ENCODE assay signal across 12 mouse cellular contexts in genomic region chr11:106638551-106639355, GRCm38 (mm10). TPM values are rescaled to one million over a fixed set of nuclear protein-coding genes. Genes with fewer than 3 reads are reported as not detected.
DNase-seq lines count a peak whose midpoint lies in the region; ATAC-seq lines count a peak whose summit lies in the region.
"Had no signal": no experiment of that assay in that cellular context is flagged by ENCODE, and none has a peak within 500 bp of the region (broad histone marks: within the 10 kb centered on the region; RNA-seq: fewer than 3 reads in every experiment).

No protein-coding gene starts in this region.

- H3K4me1 ChIP-seq in heart, embryonic 10.5 days: peaks cover 44% of the 10 kb centered on the region
- peaks cover 32% of the 10 kb centered on the region for H3K4me1 ChIP-seq in lung, embryonic 16.5 days (replicated peaks; ENCODE audit: control insufficient read depth, insufficient read depth, low read length)
- H3K4me1 ChIP-seq in forebrain, embryonic 16.5 days (replicated peaks; ENCODE audit: control insufficient read depth, insufficient read depth, low read length): peaks cover 18% of the 10 kb centered on the region

- no peak overlapping the region for H3K4me3 ChIP-seq in heart, embryonic 10.5 days
- H3K4me3 ChIP-seq in lung, embryonic 16.5 days (ENCODE audit: low read length): no peak overlapping the region
- H3K4me3 ChIP-seq in forebrain, embryonic 16.5 days (replicated peaks; ENCODE audit: low read length): no peak overlapping the region
- H3K4me3 ChIP-seq: erythroblast, embryonic 14.5 days had no signal

- no peaks in the 10 kb centered on the region for H3K9me3 ChIP-seq in heart, embryonic 10.5 days
- no peaks in the 10 kb centered on the region for H3K9me3 ChIP-seq in lung, embryonic 16.5 days (ENCODE audit: control insufficient read depth, low read length)
- H3K9me3 ChIP-seq in forebrain, embryonic 16.5 days (ENCODE audit: control insufficient read depth, low read length): no peaks in the 10 kb centered on the region

- no peak overlapping the region for H3K9ac ChIP-seq in lung, embryonic 16.5 days (ENCODE audit: low read length)
- no peak overlapping the region for H3K9ac ChIP-seq in forebrain, embryonic 16.5 days (replicated peaks; ENCODE audit: low read depth, low read length)

- intact Hi-C loops in heart, postnatal 36 days (cut with DNase I): no loop called here

- DNase-seq in heart, embryonic 10.5 days (ENCODE audit: low spot score): no peak
- DNase-seq in heart, postnatal 36 days: no peak
- DNase-seq in lung, postnatal 25 days (ENCODE audit: low spot score): no peak
- DNase-seq in gastrocnemius, adult 8-10 months (ENCODE audit: low spot score in 2 of 2): no peak
- DNase-seq: adrenal gland, postnatal 10 days; cerebellum, adult 9-11 months; thymus, postnatal 25 days had no signal

- H3K27ac ChIP-seq in heart, embryonic 10.5 days: peak overlapping the region; percentile 75; the same call in 1 of the 2 replicates
- H3K27ac ChIP-seq in lung, embryonic 16.5 days (ENCODE audit: low read length): peak overlapping the region; percentile 78
- 0 out of 2 replicates have a peak overlapping the region, but pooled peaks have one; percentile 51 for H3K27ac ChIP-seq in forebrain, embryonic 16.5 days (ENCODE audit: low read length)

- no peak for ATAC-seq in lung, embryonic 16.5 days (ENCODE audit: low read depth)
- ATAC-seq in forebrain, embryonic 16.5 days: peak; percentile 81; the same call in 1 of the 2 replicates
- ATAC-seq in megakaryocyte, adult 5-6 weeks (ENCODE audit: poor library complexity, severe bottlenecking): no peak
- ATAC-seq: inflammation-experienced regulatory T-cells, adult 6 months had no signal

- WGBS in heart, embryonic 10.5 days: 32% methylated on average over 9 of the region's 9 CpGs
- WGBS in lung, embryonic 16.5 days: 37% methylated on average over 9 of the region's 9 CpGs
- 18% methylated on average over 9 of the region's 9 CpGs for WGBS in forebrain, embryonic 16.5 days

- H3K4me2 ChIP-seq in lung, embryonic 16.5 days (ENCODE audit: low read depth, low read length): no peak overlapping the region
- H3K4me2 ChIP-seq in forebrain, embryonic 16.5 days (ENCODE audit: low read length): no peak overlapping the region

- no peaks in the 10 kb centered on the region for H3K27me3 ChIP-seq in heart, embryonic 10.5 days (ENCODE audit: insufficient read depth, poor library complexity, severe bottlenecking)
- no peaks in the 10 kb centered on the region for H3K27me3 ChIP-seq in lung, embryonic 16.5 days (ENCODE audit: control insufficient read depth, insufficient read depth, low read depth, low read length)
- no peaks in the 10 kb centered on the region for H3K27me3 ChIP-seq in forebrain, embryonic 16.5 days (replicated peaks; ENCODE audit: control insufficient read depth, insufficient read depth, low read length)

- H3K36me3 ChIP-seq in heart, embryonic 10.5 days: no peaks in the 10 kb centered on the region
- H3K36me3 ChIP-seq in lung, embryonic 16.5 days (ENCODE audit: control insufficient read depth, insufficient read depth, low read length): no peaks in the 10 kb centered on the region
- H3K36me3 ChIP-seq in forebrain, embryonic 16.5 days (ENCODE audit: control insufficient read depth, insufficient read depth): no peaks in the 10 kb centered on the region

RNA-seq across cellular contexts. Expression of gene Tex2, which starts 25.5 kb away (rescaled TPM):
- 12.5 and 17.9 TPM in 2 replicates for polyA plus RNA-seq in heart, embryonic 10.5 days (2016; fragmentation: Nextera tagmentation; extraction: Ambion mirVana)
- total RNA-seq in heart, postnatal 36 days (2021): 10 to 100 TPM; 40.1 to 42.1 TPM
- polyA plus RNA-seq in lung, embryonic 16.5 days (2015; fragmentation: Nextera tagmentation; extraction: Ambion mirVana): 10.4 and 11.5 TPM in 2 replicates
- 16.3 and 20.3 TPM in 2 replicates for polyA plus RNA-seq in forebrain, embryonic 16.5 days (2015; fragmentation: Nextera tagmentation; extraction: Ambion mirVana)
- total RNA-seq in gastrocnemius, adult 8-10 months (2022): 10 to 100 TPM; 62.9 to 78.3 (median 68.0) TPM
- 27.4 and 30.3 TPM in 2 replicates for total RNA-seq in megakaryocyte, adult 5-6 weeks (2015)
- total RNA-seq in megakaryocyte, adult 5-6 weeks (2017): 39.8 and 43.5 TPM in 2 replicates
